Comparison of ENCODE assay signal across 8 mouse cellular contexts in the genomic region with DNA sequence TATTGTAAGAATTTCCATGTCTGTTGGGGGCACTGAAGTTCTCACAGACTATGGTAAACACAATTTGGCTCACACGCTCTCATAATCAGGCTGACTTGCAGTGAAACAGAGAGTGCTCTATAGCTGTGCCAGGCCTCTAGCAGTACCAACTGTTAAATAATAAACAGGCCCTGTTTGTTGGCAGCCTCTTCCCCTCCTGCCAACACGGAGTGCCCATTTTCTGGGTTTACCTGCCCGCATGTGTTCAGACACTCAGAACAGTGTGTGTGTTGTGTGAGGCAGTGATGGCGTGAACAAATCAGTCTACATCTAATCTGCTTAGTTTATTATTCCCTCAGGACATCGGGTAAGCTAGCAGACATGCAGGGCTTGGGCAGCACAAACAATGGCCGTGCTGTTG.
DNase-seq lines count a peak whose midpoint lies in the region; ATAC-seq lines count a peak whose summit lies in the region.

No protein-coding gene starts in this region.

- H3K4me1 ChIP-seq in midbrain, embryonic 14.5 days (ENCODE audit: control insufficient read depth, insufficient read depth, low read length): no peaks in the 10 kb centered on the region
- H3K4me1 ChIP-seq in midbrain, embryonic 10.5 days: peaks cover 4% of the 10 kb centered on the region; the same call in 1 of the 2 replicates

- 0 out of 2 replicates have a peak, but pooled peaks have one; percentile 43 for ATAC-seq in midbrain, embryonic 14.5 days (ENCODE audit: low FRiP score, low TSS enrichment)

- H3K9me3 ChIP-seq in midbrain, embryonic 14.5 days (ENCODE audit: control insufficient read depth, low read length): no peaks in the 10 kb centered on the region
- H3K9me3 ChIP-seq in midbrain, embryonic 10.5 days (replicated peaks): no peaks in the 10 kb centered on the region

- no peaks in the 10 kb centered on the region for H3K27me3 ChIP-seq in midbrain, embryonic 14.5 days (ENCODE audit: control insufficient read depth, insufficient read depth, low read length)
- H3K27me3 ChIP-seq in midbrain, embryonic 10.5 days (ENCODE audit: low read depth, poor library complexity, severe bottlenecking): no peaks in the 10 kb centered on the region

- H3K27ac ChIP-seq in midbrain, embryonic 14.5 days (replicated peaks; ENCODE audit: low read depth, low read length): no peak overlapping the region
- H3K27ac ChIP-seq in midbrain, embryonic 10.5 days (replicated peaks): no peak overlapping the region

- peak; percentile 9 for DNase-seq in embryo, embryonic 10.5 days (ENCODE audit: low spot score)
- no peak for DNase-seq in embryo, embryonic 11 days
- DNase-seq in midbrain, embryonic 14.5 days: peak; percentile 41
- DNase-seq in midbrain, embryonic 10.5 days (ENCODE audit: low spot score): no peak
- DNase-seq in layer of hippocampus, adult 18-20 months (ENCODE audit: low spot score in 2 of 2): peak; percentile 57 to 83
- DNase-seq in retina, postnatal 7 days (ENCODE audit: low read depth, low spot score): peak; percentile 20
- no peak for DNase-seq in thymus, postnatal 10 days (ENCODE audit: low spot score in 2 of 2)
- no peak for DNase-seq in heart, postnatal 4 days

- no peak overlapping the region for H3K9ac ChIP-seq in midbrain, embryonic 14.5 days (replicated peaks; ENCODE audit: low read length)

- H3K4me3 ChIP-seq in midbrain, embryonic 14.5 days (replicated peaks; ENCODE audit: low read depth, low read length): no peak overlapping the region
- no peak overlapping the region for H3K4me3 ChIP-seq in midbrain, embryonic 10.5 days

- WGBS in midbrain, embryonic 14.5 days: 51% methylated on average over 6 of the region's 6 CpGs
- 76% methylated on average over 6 of the region's 6 CpGs for WGBS in midbrain, embryonic 10.5 days

- no peak overlapping the region for H3K4me2 ChIP-seq in midbrain, embryonic 14.5 days (ENCODE audit: low read length)

- H3K36me3 ChIP-seq in midbrain, embryonic 14.5 days (ENCODE audit: control insufficient read depth, insufficient read depth, low read length): no peaks in the 10 kb centered on the region
- H3K36me3 ChIP-seq in midbrain, embryonic 10.5 days: no peaks in the 10 kb centered on the region

Comparison
In these comparisons a context has a peak if more than half of its experiments do, and no peak if none do; other contexts are left out.
1. DNase-seq: peak in embryo, embryonic 10.5 days (single experiment), midbrain, embryonic 14.5 days (single experiment), layer of hippocampus, adult 18-20 months (2 of 2) and retina, postnatal 7 days (single experiment); none in embryo, embryonic 11 days (single experiment), midbrain, embryonic 10.5 days (single experiment), thymus, postnatal 10 days (0 of 2) and heart, postnatal 4 days (single experiment).